9 mouse cellular contexts compared by ENCODE assay signal in the genomic region with DNA sequence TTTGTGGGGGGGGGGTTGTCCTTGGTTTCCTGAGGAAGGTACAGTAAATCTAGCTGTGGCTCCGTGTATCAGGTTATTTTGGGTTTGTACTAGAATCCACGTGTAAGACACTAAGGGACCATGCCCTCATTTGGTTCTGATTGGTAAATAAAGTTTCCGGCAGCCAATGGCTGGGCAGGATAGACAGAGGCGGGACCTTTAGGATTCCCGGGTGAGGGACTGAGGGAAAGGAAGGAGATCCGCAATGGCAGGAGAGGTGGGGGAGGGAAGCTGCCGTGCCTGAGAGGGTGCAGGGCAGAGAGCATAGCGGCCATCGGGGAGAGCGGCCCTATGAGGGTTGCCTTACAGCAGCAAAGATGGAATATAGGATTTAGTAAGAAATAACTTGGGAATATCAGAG. TPM values are rescaled to one million over a fixed set of nuclear protein-coding genes. Genes with fewer than 3 reads are reported as not detected.
DNase-seq lines count a peak whose midpoint lies in the region; ATAC-seq lines count a peak whose summit lies in the region.
"Had no signal": no experiment of that assay in that cellular context is flagged by ENCODE, and none has a peak within 500 bp of the region (broad histone marks: within the 10 kb centered on the region; RNA-seq: fewer than 3 reads in every experiment).

No protein-coding gene starts in this region.

- no peaks in the 10 kb centered on the region for H3K27me3 ChIP-seq in forebrain, embryonic 14.5 days (replicated peaks; ENCODE audit: control insufficient read depth, insufficient read depth, low read length)
- no peaks in the 10 kb centered on the region for H3K27me3 ChIP-seq in forebrain, embryonic 16.5 days (replicated peaks; ENCODE audit: control insufficient read depth, insufficient read depth, low read length)
- H3K27me3 ChIP-seq in embryonic facial prominence, embryonic 11.5 days (ENCODE audit: control insufficient read depth, insufficient read depth, low read length), result no peaks in the 10 kb centered on the region
- H3K27me3 ChIP-seq in hindbrain, embryonic 14.5 days (ENCODE audit: control insufficient read depth, insufficient read depth, low read length), result no peaks in the 10 kb centered on the region

- H3K9me3 ChIP-seq in forebrain, embryonic 14.5 days (replicated peaks; ENCODE audit: control insufficient read depth, low read length), result no peaks in the 10 kb centered on the region
- H3K9me3 ChIP-seq in forebrain, embryonic 16.5 days (ENCODE audit: control insufficient read depth, low read length), result no peaks in the 10 kb centered on the region
- H3K9me3 ChIP-seq in embryonic facial prominence, embryonic 11.5 days (replicated peaks; ENCODE audit: control insufficient read depth, low read length), result no peaks in the 10 kb centered on the region
- no peaks in the 10 kb centered on the region for H3K9me3 ChIP-seq in hindbrain, embryonic 14.5 days (ENCODE audit: control insufficient read depth, low read length)

- peaks cover 18% of the 10 kb centered on the region for H3K36me3 ChIP-seq in forebrain, embryonic 14.5 days (ENCODE audit: control insufficient read depth, insufficient read depth, low read length)
- H3K36me3 ChIP-seq in forebrain, embryonic 16.5 days (ENCODE audit: control insufficient read depth, insufficient read depth), result peaks cover 5% of the 10 kb centered on the region; the same call in 1 of the 2 replicates
- H3K36me3 ChIP-seq in embryonic facial prominence, embryonic 11.5 days (replicated peaks; ENCODE audit: control insufficient read depth, insufficient read depth, low read depth, low read length), result no peaks in the 10 kb centered on the region
- peaks cover 21% of the 10 kb centered on the region for H3K36me3 ChIP-seq in hindbrain, embryonic 14.5 days (replicated peaks; ENCODE audit: control insufficient read depth, insufficient read depth)

- peak overlapping the region; percentile 37; the same call in 1 of the 2 replicates for H3K9ac ChIP-seq in forebrain, embryonic 14.5 days (ENCODE audit: low read length)
- no peak overlapping the region for H3K9ac ChIP-seq in forebrain, embryonic 16.5 days (replicated peaks; ENCODE audit: low read depth, low read length)
- no peak overlapping the region for H3K9ac ChIP-seq in embryonic facial prominence, embryonic 11.5 days (replicated peaks; ENCODE audit: low read length)
- no peak overlapping the region for H3K9ac ChIP-seq in hindbrain, embryonic 14.5 days

- DNase-seq in forebrain, embryonic 14.5 days (ENCODE audit: low spot score), result no peak
- peak; percentile 36 for DNase-seq in embryonic facial prominence, embryonic 11.5 days (ENCODE audit: low spot score)
- DNase-seq in hindbrain, embryonic 14.5 days (ENCODE audit: low spot score), result no peak
- DNase-seq in liver, result peak; percentile 13
- DNase-seq in neural tube, embryonic 10.5 days (ENCODE audit: extremely low spot score, low spot score), result peak; percentile 33
- DNase-seq in spleen, adult 18-20 months, result no peak
- DNase-seq in thymus, postnatal 4 days, result no peak

- H3K4me3 ChIP-seq in forebrain, embryonic 14.5 days (ENCODE audit: low read depth, low read length), result no peak overlapping the region
- no peak overlapping the region for H3K4me3 ChIP-seq in forebrain, embryonic 16.5 days (replicated peaks; ENCODE audit: low read length)
- H3K4me3 ChIP-seq in embryonic facial prominence, embryonic 11.5 days (ENCODE audit: low read depth, low read length), result no peak overlapping the region
- no peak overlapping the region for H3K4me3 ChIP-seq in hindbrain, embryonic 14.5 days (replicated peaks; ENCODE audit: low read length)
- H3K4me3 ChIP-seq: erythroblast, embryonic 14.5 days had no signal

- WGBS in forebrain, embryonic 14.5 days, result 25% methylated on average over 10 of the region's 10 CpGs
- 28% methylated on average over 10 of the region's 10 CpGs for WGBS in forebrain, embryonic 16.5 days
- WGBS in embryonic facial prominence, embryonic 11.5 days, result 15% methylated on average over 10 of the region's 10 CpGs
- 28% methylated on average over 10 of the region's 10 CpGs for WGBS in hindbrain, embryonic 14.5 days

- H3K4me1 ChIP-seq in forebrain, embryonic 14.5 days (ENCODE audit: control insufficient read depth, insufficient read depth, low read length), result peaks cover 46% of the 10 kb centered on the region
- H3K4me1 ChIP-seq in forebrain, embryonic 16.5 days (replicated peaks; ENCODE audit: control insufficient read depth, insufficient read depth, low read length), result peaks cover 41% of the 10 kb centered on the region
- H3K4me1 ChIP-seq in embryonic facial prominence, embryonic 11.5 days (ENCODE audit: control insufficient read depth, insufficient read depth, low read length), result no peaks in the 10 kb centered on the region; the same call in 1 of the 2 replicates
- H3K4me1 ChIP-seq in hindbrain, embryonic 14.5 days (replicated peaks; ENCODE audit: control insufficient read depth, insufficient read depth, low read length), result 0 out of 2 replicates have a peak, but pooled peaks cover 6% of the 10 kb centered on the region

- no peak overlapping the region for H3K4me2 ChIP-seq in forebrain, embryonic 14.5 days (ENCODE audit: low read length)
- no peak overlapping the region for H3K4me2 ChIP-seq in forebrain, embryonic 16.5 days (ENCODE audit: low read length)
- no peak overlapping the region for H3K4me2 ChIP-seq in embryonic facial prominence, embryonic 11.5 days (ENCODE audit: low read depth, low read length)
- 0 out of 2 replicates have a peak overlapping the region, but pooled peaks have one; percentile 5 for H3K4me2 ChIP-seq in hindbrain, embryonic 14.5 days (replicated peaks)

- no peak overlapping the region for H3K27ac ChIP-seq in forebrain, embryonic 14.5 days (ENCODE audit: low read depth, low read length)
- H3K27ac ChIP-seq in forebrain, embryonic 16.5 days (ENCODE audit: low read length), result no peak overlapping the region; the same call in 1 of the 2 replicates
- no peak overlapping the region for H3K27ac ChIP-seq in embryonic facial prominence, embryonic 11.5 days (replicated peaks; ENCODE audit: low read depth, low read length)
- no peak overlapping the region for H3K27ac ChIP-seq in hindbrain, embryonic 14.5 days

- no peak for ATAC-seq in forebrain, embryonic 14.5 days
- ATAC-seq in forebrain, embryonic 16.5 days, result no peak
- ATAC-seq in embryonic facial prominence, embryonic 11.5 days (replicated peaks; ENCODE audit: insufficient number of reproducible peaks, low FRiP score, low TSS enrichment, low read depth), result 0 out of 2 replicates have a peak, but pooled peaks have one; percentile 24
- no peak for ATAC-seq in hindbrain, embryonic 14.5 days (ENCODE audit: low FRiP score)

RNA-seq across cellular contexts. Expression of a gene that starts 39.9 kb away (rescaled TPM):
- 232 and 268 TPM in 2 replicates for polyA plus RNA-seq in forebrain, embryonic 14.5 days (2014; fragmentation: Nextera tagmentation; extraction: Ambion mirVana)
- 200 and 235 TPM in 2 replicates for polyA plus RNA-seq in forebrain, embryonic 16.5 days (2015; fragmentation: Nextera tagmentation; extraction: Ambion mirVana)
- polyA plus RNA-seq in embryonic facial prominence, embryonic 11.5 days (2014; fragmentation: Nextera tagmentation; extraction: Ambion mirVana), result 303 and 313 TPM in 2 replicates
- 245 and 288 TPM in 2 replicates for polyA plus RNA-seq in hindbrain, embryonic 14.5 days (2014; fragmentation: Nextera tagmentation; extraction: Ambion mirVana)

Comparison
In these comparisons a context has a peak if more than half of its experiments do, and no peak if none do; other contexts are left out.
1. DNase-seq: peak in embryonic facial prominence, embryonic 11.5 days (single experiment), liver (single experiment) and neural tube, embryonic 10.5 days (single experiment); none in forebrain, embryonic 14.5 days (single experiment), hindbrain, embryonic 14.5 days (single experiment), spleen, adult 18-20 months (0 of 2) and thymus, postnatal 4 days (single experiment).